Mouse (Mus musculus) forebrain, postnatal 0 days (tissue): ENCODE data around the gene Slc3a1. TPM values are rescaled to one million over a fixed set of nuclear protein-coding genes. Genes with fewer than 3 reads are reported as not detected.

ENCODE experiments used
- ATAC-seq: fragments of 200-750 bp; cut with Nextera tagmentation; 2 replicates; pipeline ENCODE4 v1.8.0; 2017; ENCODE audit warnings: mild to moderate bottlenecking, moderate library complexity
- DNase-seq: peaks from one replicate; pipeline ENCODE4 v3.0.0-alpha.2; 2015
- H3K27ac ChIP-seq: fragments of 300-500 bp; sonication (generic); 2 replicates; pipeline ENCODE4 v1.5.1; 2014; ENCODE audit warnings: low read depth, mild to moderate bottlenecking, antibody characterized with exemption, low read length, moderate library complexity, mixed read lengths
- H3K27me3 ChIP-seq: fragments of 300-500 bp; sonication (generic); 2 replicates; pipeline ENCODE4 v1.6.1; 2014; ENCODE audit warnings: mild to moderate bottlenecking, low read length, mixed read lengths; ENCODE audit not compliant: insufficient read depth
- H3K36me3 ChIP-seq: fragments of 300-500 bp; sonication (generic); 2 replicates; pipeline ENCODE4 v1.6.1; 2014; ENCODE audit warnings: mild to moderate bottlenecking, moderate library complexity; ENCODE audit not compliant: insufficient read depth
- H3K4me1 ChIP-seq: fragments of 300-500 bp; sonication (generic); 2 replicates; pipeline ENCODE4 v1.6.1; 2014; ENCODE audit warnings: antibody characterized with exemption; ENCODE audit not compliant: insufficient read depth
- H3K4me2 ChIP-seq: fragments of 300-500 bp; sonication (generic); 2 replicates; pipeline ENCODE4 v1.6.1; 2014; ENCODE audit warnings: low read depth, mild to moderate bottlenecking, moderate library complexity
- H3K4me3 ChIP-seq: fragments of 300-500 bp; sonication (generic); 2 replicates; pipeline ENCODE4 v1.5.1; 2014; ENCODE audit warnings: low read depth, low read length, mixed read lengths
- H3K9ac ChIP-seq: fragments of 300-500 bp; sonication (generic); 2 replicates; pipeline ENCODE4 v1.6.1; 2014; ENCODE audit warnings: mild to moderate bottlenecking
- H3K9me3 ChIP-seq: fragments of 300-500 bp; sonication (generic); 2 replicates; pipeline ENCODE4 v1.6.1; 2016; ENCODE audit warnings: low read length
- CTCF ChIP-seq: sonication (generic); IDR thresholded peaks from 2 replicates; pipeline ENCODE4 v1.5.1; 2016; ENCODE audit warnings: antibody characterized with exemption, control low read depth, low read depth
- WGBS: fragments of 180-500 bp; shearing (Covaris S2); extraction: QIAGEN DNeasy Blood & Tissue Kit; methylation state at CpG from one replicate; pipeline ENCODE4 v1.1.7; 2014; 5-methylcytosine and 5-hydroxymethylcytosine counted together
- polyA plus RNA-seq: library from polyadenylated mRNA; unstranded; fragments of >200 nt; fragmentation: Nextera tagmentation; extraction: Ambion mirVana; gene quantifications from 2 replicates; pipeline ENCODE4 v1.2.1, GENCODE M21; 2015
- total RNA-seq: library from RNA; depleted of rRNA; stranded (reverse); fragments of >200 nt; gene quantifications from 2 replicates; pipeline ENCODE4 v1.2.3, GENCODE M21; 2014

The Slc3a1 gene
- total and polyA plus RNA-seq, 2 experiments from 2014 or later: 0.08 to 0.19 TPM

DNA sequence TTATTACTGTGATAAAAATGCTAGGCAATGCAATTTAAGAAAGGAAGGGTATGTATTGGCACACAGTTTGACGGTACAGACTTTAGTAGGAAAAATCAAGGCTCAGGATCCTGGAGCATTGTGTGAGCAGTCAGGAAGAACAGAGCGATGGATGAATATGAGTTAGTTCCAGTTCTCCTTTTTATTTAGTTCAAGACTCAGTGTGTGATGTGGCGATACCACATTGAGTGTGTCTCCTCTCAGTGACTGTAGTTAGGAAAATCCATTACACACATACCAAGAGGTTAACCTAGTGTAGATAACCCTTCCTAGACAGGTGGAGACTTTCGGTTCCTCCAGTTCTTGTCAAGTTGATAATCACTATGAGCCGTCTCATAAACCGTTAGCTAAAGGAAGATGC is 63.6 kb downstream of the Slc3a1 start:
- Histone ChIP-seq H3K4me2 (no peak overlapping the region), H3K4me3 (no peak overlapping the region)

DNA sequence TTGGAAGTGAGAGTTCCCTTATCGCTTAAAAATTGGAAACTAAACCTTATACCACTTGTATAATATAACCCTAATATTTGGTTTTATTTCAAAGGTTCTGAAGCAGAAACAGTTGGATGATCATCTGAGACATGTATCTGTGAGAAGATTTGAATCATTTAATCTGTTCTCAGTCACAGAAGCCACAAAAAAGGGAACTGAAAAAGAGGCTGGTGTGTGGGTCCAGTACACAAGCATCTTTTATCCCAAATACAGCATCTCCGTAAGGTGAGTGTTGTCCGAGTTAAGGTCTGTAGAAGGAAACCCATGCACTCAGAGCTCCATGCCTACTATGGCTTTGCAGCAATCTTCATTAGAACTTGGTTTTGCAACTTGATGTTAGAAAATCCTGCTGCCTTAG is 68.2 kb downstream of the Slc3a1 start:
- DNase-seq: no peak
- Histone ChIP-seq H3K4me3 (no peak overlapping the region), H3K9me3 (no peaks in the 10 kb centered on the region), H3K9ac (no peak overlapping the region), H3K36me3 (peaks cover 21% of the 10 kb centered on the region), H3K27me3 (no peaks in the 10 kb centered on the region), H3K4me1 (no peaks in the 10 kb centered on the region), H3K27ac (no peak overlapping the region), H3K4me2 (no peak overlapping the region)
- 95% methylated on average over 3 of the region's 3 CpGs for WGBS
- no peak for TF ChIP-seq CTCF
- no peak for ATAC-seq

More for the DNA sequence above, 63.6 kb downstream of the Slc3a1 start:
- 93% methylated on average over 6 of the region's 6 CpGs for WGBS
- DNase-seq (no peak), ATAC-seq (no peak)
- Histone ChIP-seq H3K9me3 (no peaks in the 10 kb centered on the region), H3K36me3 (no peaks in the 10 kb centered on the region), H3K9ac (no peak overlapping the region), H3K4me1 (peaks cover 9% of the 10 kb centered on the region), H3K27me3 (no peaks in the 10 kb centered on the region), H3K27ac (no peak overlapping the region)
- TF ChIP-seq CTCF: no peak

- H3K36me3 ChIP-seq: peaks cover 21% of the 10 kb centered on the region
- no peak overlapping the region for H3K27ac ChIP-seq
- ATAC-seq: no peak
- H3K27me3 ChIP-seq: no peaks in the 10 kb centered on the region
- H3K9ac ChIP-seq: no peak overlapping the region
- TF ChIP-seq CTCF: no peak
- H3K4me3 ChIP-seq: no peak overlapping the region
- no peaks in the 10 kb centered on the region for H3K4me1 ChIP-seq
- 94% methylated on average over 7 of the region's 7 CpGs for WGBS
- no peak for DNase-seq
- H3K4me2 ChIP-seq: no peak overlapping the region
- no peaks in the 10 kb centered on the region for H3K9me3 ChIP-seq
Observed at GRCm38 (mm10) chr17:85098677-85099323, 70.6 kb downstream of the Slc3a1 start.

DNA sequence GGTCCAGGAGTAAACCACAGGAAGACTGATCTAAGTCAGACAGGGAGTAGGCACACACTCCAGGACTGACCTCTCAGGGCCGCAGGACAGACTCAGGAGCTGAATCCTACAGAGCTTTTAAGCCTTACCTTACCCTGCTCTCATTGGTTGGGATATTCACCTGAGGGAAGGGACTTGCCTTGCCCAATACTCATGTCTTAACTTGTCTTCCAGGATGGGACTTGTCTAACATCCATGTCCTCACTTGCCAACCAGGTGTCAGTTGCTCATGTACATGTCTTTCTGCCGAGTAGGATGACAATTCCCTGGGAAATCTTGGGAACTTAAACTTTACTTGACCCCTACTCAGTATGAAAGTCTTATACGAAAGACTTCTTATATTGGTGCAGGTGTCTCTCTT is 72.1 kb downstream of the Slc3a1 start:
- no peak overlapping the region for H3K9ac ChIP-seq
- DNase-seq (no peak), ATAC-seq (no peak)
- H3K4me3 ChIP-seq: no peak overlapping the region
- H3K36me3 ChIP-seq: peaks cover 21% of the 10 kb centered on the region
- no peak for TF ChIP-seq CTCF
- no peaks in the 10 kb centered on the region for H3K4me1 ChIP-seq
- H3K27me3 ChIP-seq: no peaks in the 10 kb centered on the region
- no peaks in the 10 kb centered on the region for H3K9me3 ChIP-seq
- 91% methylated on average over 3 of the region's 3 CpGs for WGBS
- no peak overlapping the region for H3K27ac ChIP-seq
- H3K4me2 ChIP-seq: no peak overlapping the region

GRCm38 (mm10) chr17:85101751-85102150 is 73.6 kb downstream of the Slc3a1 start:
- DNase-seq: no peak
- no peak for TF ChIP-seq CTCF
- H3K4me3 ChIP-seq: no peak overlapping the region
- 81% methylated on average over 7 of the region's 7 CpGs for WGBS
- no peak overlapping the region for H3K4me2 ChIP-seq
- H3K36me3 ChIP-seq: peaks cover 21% of the 10 kb centered on the region
- H3K4me1 ChIP-seq: no peaks in the 10 kb centered on the region
- ATAC-seq: no peak
- H3K27me3 ChIP-seq: no peaks in the 10 kb centered on the region
- no peaks in the 10 kb centered on the region for H3K9me3 ChIP-seq
- H3K27ac ChIP-seq: no peak overlapping the region
- no peak overlapping the region for H3K9ac ChIP-seq

DNA sequence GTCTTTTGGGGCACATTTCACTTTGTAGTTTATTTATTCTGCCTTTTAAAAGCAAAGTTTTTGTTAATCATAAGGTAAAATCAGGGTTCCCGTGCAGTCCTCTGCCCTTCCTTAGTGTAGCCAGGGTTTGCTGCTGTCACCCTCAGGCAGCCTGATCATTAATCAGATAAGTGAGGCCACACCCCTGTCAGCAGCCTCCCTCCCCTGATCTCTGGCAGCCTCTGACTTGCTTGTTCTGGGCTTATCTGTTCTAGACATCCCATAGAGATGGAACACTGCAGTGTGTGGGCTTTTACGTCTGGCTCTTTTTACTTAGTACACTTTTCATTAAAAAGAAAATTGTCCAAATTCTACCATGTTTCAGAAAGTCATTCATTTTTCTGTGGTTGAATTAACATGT is 75.1 kb downstream of the Slc3a1 start:
- TF ChIP-seq CTCF: no peak
- H3K27me3 ChIP-seq: no peaks in the 10 kb centered on the region
- H3K36me3 ChIP-seq: peaks cover 9% of the 10 kb centered on the region
- H3K27ac ChIP-seq: no peak overlapping the region
- WGBS: 61% methylated on average over 2 of the region's 2 CpGs
- H3K4me3 ChIP-seq: no peak overlapping the region
- ATAC-seq: no peak
- H3K9ac ChIP-seq: no peak overlapping the region
- no peak overlapping the region for H3K4me2 ChIP-seq
- DNase-seq: no peak
- H3K9me3 ChIP-seq: no peaks in the 10 kb centered on the region
- H3K4me1 ChIP-seq: no peaks in the 10 kb centered on the region

- no peaks in the 10 kb centered on the region for H3K4me1 ChIP-seq
- 100% methylated on average over 1 of the region's 1 CpGs for WGBS
- no peak overlapping the region for H3K4me2 ChIP-seq
- H3K27me3 ChIP-seq: no peaks in the 10 kb centered on the region
- H3K4me3 ChIP-seq: no peak overlapping the region
- ATAC-seq (no peak), DNase-seq (no peak)
- TF ChIP-seq CTCF: no peak
- no peaks in the 10 kb centered on the region for H3K36me3 ChIP-seq
- no peak overlapping the region for H3K27ac ChIP-seq
- H3K9me3 ChIP-seq: no peaks in the 10 kb centered on the region
- H3K9ac ChIP-seq: no peak overlapping the region
Observed at GRCm38 (mm10) chr17:85110640-85111039, 82.5 kb downstream of the Slc3a1 start.
